Mouse (Mus musculus) spleen, adult 2 months (tissue): ENCODE results near the gene Gm49388.

Source experiments
- CTCF ChIP-seq: fragments of 200-500 bp; IDR thresholded peaks from 2 replicates; pipeline ENCODE4 v1.5.1; 2011; ENCODE audit warnings: mild to moderate bottlenecking, inconsistent platforms; ENCODE audit not compliant: insufficient read depth, insufficient read length, insufficient replicate concordance; ENCODE audit errors: extremely low read depth
- POLR2A ChIP-seq: fragments of 200-500 bp; IDR thresholded peaks from 2 replicates; pipeline ENCODE4 v1.6.1; 2011; ENCODE audit warnings: low read depth, low read length, inconsistent platforms

GRCm38 (mm10) chr7:127777474-127778266, 7.7 kb upstream of the Gm49388 start:
- TF ChIP-seq CTCF, result no peak
- no peak for TF ChIP-seq POLR2A
